Mouse (Mus musculus) inflammation-experienced regulatory T-cells, adult 6 months (primary cell): ENCODE results near the gene Nat8f6. TPM values are rescaled to one million over a fixed set of nuclear protein-coding genes. Genes with fewer than 3 reads are reported as not detected.
"Not testable (repeated sequence)": the region's sequence is repeated elsewhere in the genome, so short reads cannot be mapped to it uniquely, and the experiment has no call there.

Source experiments
- ATAC-seq: one replicate; pipeline ENCODE4 v1.8.0; 2017
- polyA plus RNA-seq, 3 experiments: library from polyadenylated mRNA; unstranded; fragments of 100-300 nt; shearing (Covaris generic); gene quantifications; one replicate each; pipeline ENCODE4 v1.2.1; 2017

The Nat8f6 gene
- polyA plus RNA-seq, 3 experiments from 2014 or later = not detected

- not testable (repeated sequence) for ATAC-seq
Measured at GRCm38 (mm10) chr6:85835104-85835503, 14.3 kb upstream of the Nat8f6 start.

GRCm38 (mm10) chr6:85834504-85835100 is 13.8 kb upstream of the Nat8f6 start:
- ATAC-seq = not testable (repeated sequence)

- no peak for ATAC-seq
Measured at GRCm38 (mm10) chr6:85831796-85832321, 11.1 kb upstream of the Nat8f6 start, which contains the start of gene Nat8. Nat8 (minus strand) TSS chr6:85832082.

GRCm38 (mm10) chr6:85829462-85829861 is 8.7 kb upstream of the Nat8f6 start:
- no peak for ATAC-seq

GRCm38 (mm10) chr6:85825886-85826285 is 5.1 kb upstream of the Nat8f6 start:
- ATAC-seq = no peak

GRCm38 (mm10) chr6:85823382-85824090 is 2.8 kb upstream of the Nat8f6 start:
- ATAC-seq = no peak

- ATAC-seq = no peak
Measured at GRCm38 (mm10) chr6:85822286-85822685, 1.5 kb upstream of the Nat8f6 start.

GRCm38 (mm10) chr6:85818338-85818737 is 2.4 kb downstream of the Nat8f6 start:
- no peak for ATAC-seq

GRCm38 (mm10) chr6:85813339-85813738 is 7.4 kb downstream of the Nat8f6 start:
- ATAC-seq = no peak

GRCm38 (mm10) chr6:85810942-85811537 is 9.7 kb downstream of the Nat8f6 start:
- ATAC-seq = not testable (repeated sequence)

- ATAC-seq = not testable (repeated sequence)
Measured at GRCm38 (mm10) chr6:85810514-85810913, 10.2 kb downstream of the Nat8f6 start.

- not testable (repeated sequence) for ATAC-seq
Measured at GRCm38 (mm10) chr6:85809784-85810183, 11.0 kb downstream of the Nat8f6 start.

- ATAC-seq = not testable (repeated sequence)
Measured at GRCm38 (mm10) chr6:85803180-85803579, 17.6 kb downstream of the Nat8f6 start.

- not testable (repeated sequence) for ATAC-seq
Measured at GRCm38 (mm10) chr6:85765532-85765931, 55.2 kb downstream of the Nat8f6 start, which contains the start of gene Nat8f3. Nat8f3 (minus strand) TSS chr6:85765754.

- ATAC-seq = not testable (repeated sequence)
Measured at GRCm38 (mm10) chr6:85763127-85764070, 57.4 kb downstream of the Nat8f6 start.

GRCm38 (mm10) chr6:85762678-85763077 is 58.1 kb downstream of the Nat8f6 start:
- ATAC-seq = not testable (repeated sequence)

Other genes with a start within 250 kb of the Nat8f6 start
- 1 to 10 TPM; 2.5 to 3.0 (median 2.5) TPM for gene Alms1, start 233.4 kb downstream of the Nat8f6 start, polyA plus RNA-seq
- not detected for gene Nat8f7, start 107.7 kb downstream of the Nat8f6 start, polyA plus RNA-seq
- under 1 TPM in 1 of 3 experiments, not detected in 2; 0.45 TPM for gene Nat8f3, start 55.2 kb downstream of the Nat8f6 start, polyA plus RNA-seq
- not detected for gene Nat8f5, start within 50 bp of the Nat8f6 start, polyA plus RNA-seq
- gene Nat8, start 11.1 kb upstream of the Nat8f6 start, polyA plus RNA-seq = not detected
- under 1 TPM in 1 of 3 experiments, not detected in 2; 0.40 TPM for gene Nat8f2, start 48.2 kb upstream of the Nat8f6 start, polyA plus RNA-seq
- gene Nat8f4, start 83.9 kb upstream of the Nat8f6 start, polyA plus RNA-seq = 1 to 10 TPM; 5.8 to 8.6 (median 6.7) TPM
- 10 to 100 TPM; 40.0 to 61.3 (median 50.0) TPM for gene Tprkb, start 90.9 kb upstream of the Nat8f6 start, polyA plus RNA-seq
- 10 to 100 TPM in 1 of 3 experiments, 1 to 10 TPM in 2; 6.1 to 10.5 (median 9.5) TPM for gene Nat8f1, start 94.7 kb upstream of the Nat8f6 start, polyA plus RNA-seq
- gene Dusp11, start 140.7 kb upstream of the Nat8f6 start, polyA plus RNA-seq = 100 to 1,000 TPM; 177 to 212 (median 182) TPM
- gene Figla, start 195.2 kb upstream of the Nat8f6 start, polyA plus RNA-seq = not detected
- not detected for gene Add2, start 207.7 kb upstream of the Nat8f6 start, polyA plus RNA-seq